Mouse (Mus musculus) forebrain, postnatal 0 days (tissue): Measurements from ENCODE around the gene Unc79. TPM values are rescaled to one million over a fixed set of nuclear protein-coding genes. Genes with fewer than 3 reads are reported as not detected.

Experiments used
- ATAC-seq: fragments of 200-750 bp; cut with Nextera tagmentation; 2 replicates; pipeline ENCODE4 v1.8.0; 2017; ENCODE audit warnings: mild to moderate bottlenecking, moderate library complexity
- DNase-seq: peaks from one replicate; pipeline ENCODE4 v3.0.0-alpha.2; 2015
- H3K27ac ChIP-seq: fragments of 300-500 bp; sonication (generic); 2 replicates; pipeline ENCODE4 v1.5.1; 2014; ENCODE audit warnings: low read depth, mild to moderate bottlenecking, antibody characterized with exemption, low read length, moderate library complexity, mixed read lengths
- H3K27me3 ChIP-seq: fragments of 300-500 bp; sonication (generic); 2 replicates; pipeline ENCODE4 v1.6.1; 2014; ENCODE audit warnings: mild to moderate bottlenecking, low read length, mixed read lengths; ENCODE audit not compliant: insufficient read depth
- H3K36me3 ChIP-seq: fragments of 300-500 bp; sonication (generic); 2 replicates; pipeline ENCODE4 v1.6.1; 2014; ENCODE audit warnings: mild to moderate bottlenecking, moderate library complexity; ENCODE audit not compliant: insufficient read depth
- H3K4me1 ChIP-seq: fragments of 300-500 bp; sonication (generic); 2 replicates; pipeline ENCODE4 v1.6.1; 2014; ENCODE audit warnings: antibody characterized with exemption; ENCODE audit not compliant: insufficient read depth
- H3K4me2 ChIP-seq: fragments of 300-500 bp; sonication (generic); 2 replicates; pipeline ENCODE4 v1.6.1; 2014; ENCODE audit warnings: low read depth, mild to moderate bottlenecking, moderate library complexity
- H3K4me3 ChIP-seq: fragments of 300-500 bp; sonication (generic); 2 replicates; pipeline ENCODE4 v1.5.1; 2014; ENCODE audit warnings: low read depth, low read length, mixed read lengths
- H3K9ac ChIP-seq: fragments of 300-500 bp; sonication (generic); 2 replicates; pipeline ENCODE4 v1.6.1; 2014; ENCODE audit warnings: mild to moderate bottlenecking
- H3K9me3 ChIP-seq: fragments of 300-500 bp; sonication (generic); 2 replicates; pipeline ENCODE4 v1.6.1; 2016; ENCODE audit warnings: low read length
- CTCF ChIP-seq: sonication (generic); IDR thresholded peaks from 2 replicates; pipeline ENCODE4 v1.5.1; 2016; ENCODE audit warnings: antibody characterized with exemption, control low read depth, low read depth
- WGBS: fragments of 180-500 bp; shearing (Covaris S2); extraction: QIAGEN DNeasy Blood & Tissue Kit; methylation state at CpG from one replicate; pipeline ENCODE4 v1.1.7; 2014; 5-methylcytosine and 5-hydroxymethylcytosine counted together
- polyA plus RNA-seq: library from polyadenylated mRNA; unstranded; fragments of >200 nt; fragmentation: Nextera tagmentation; extraction: Ambion mirVana; gene quantifications from 2 replicates; pipeline ENCODE4 v1.2.1, GENCODE M21; 2015
- total RNA-seq: library from RNA; depleted of rRNA; stranded (reverse); fragments of >200 nt; gene quantifications from 2 replicates; pipeline ENCODE4 v1.2.3, GENCODE M21; 2014

The Unc79 gene
- total and polyA plus RNA-seq, 2 experiments from 2014 or later = 4.4 to 52.9 TPM

GRCm38 (mm10) chr12:103064944-103065343 is 116.3 kb downstream of the Unc79 start:
- H3K4me3 ChIP-seq = no peak overlapping the region
- 18% methylated on average over 3 of the region's 3 CpGs for WGBS
- H3K4me1 ChIP-seq = no peaks in the 10 kb centered on the region
- ATAC-seq = peak; percentile 82
- no peaks in the 10 kb centered on the region for H3K27me3 ChIP-seq
- H3K9me3 ChIP-seq = no peaks in the 10 kb centered on the region
- peak; percentile 79 for DNase-seq
- peak; percentile 90 for TF ChIP-seq CTCF
- no peak overlapping the region for H3K4me2 ChIP-seq
- H3K36me3 ChIP-seq = peaks cover 37% of the 10 kb centered on the region
- no peak overlapping the region for H3K27ac ChIP-seq
- no peak overlapping the region for H3K9ac ChIP-seq

- Histone ChIP-seq H3K9me3 (no peaks in the 10 kb centered on the region), H3K4me1 (no peaks in the 10 kb centered on the region), H3K27me3 (no peaks in the 10 kb centered on the region), H3K27ac (no peak overlapping the region), H3K36me3 (peaks cover 53% of the 10 kb centered on the region), H3K9ac (no peak overlapping the region), H3K4me3 (no peak overlapping the region), H3K4me2 (no peak overlapping the region)
- 94% methylated on average over 5 of the region's 5 CpGs for WGBS
- no peak for ATAC-seq
- no peak for DNase-seq
- no peak for TF ChIP-seq CTCF
These were observed 119.5 kb downstream of the Unc79 start for GRCm38 (mm10) chr12:103068161-103068560.

GRCm38 (mm10) chr12:103069565-103069964 is 120.9 kb downstream of the Unc79 start:
- Histone ChIP-seq H3K27me3 (no peaks in the 10 kb centered on the region), H3K36me3 (peaks cover 49% of the 10 kb centered on the region), H3K4me2 (no peak overlapping the region), H3K27ac (no peak overlapping the region), H3K4me1 (no peaks in the 10 kb centered on the region), H3K9me3 (no peaks in the 10 kb centered on the region), H3K4me3 (no peak overlapping the region), H3K9ac (no peak overlapping the region)
- TF ChIP-seq CTCF = no peak
- 74% methylated on average over 12 of the region's 12 CpGs for WGBS
- ATAC-seq (no peak), DNase-seq (no peak)

GRCm38 (mm10) chr12:103073953-103074352 is 125.3 kb downstream of the Unc79 start:
- DNase-seq (no peak), ATAC-seq (no peak)
- H3K4me2 ChIP-seq = no peak overlapping the region
- no peaks in the 10 kb centered on the region for H3K9me3 ChIP-seq
- no peak overlapping the region for H3K4me3 ChIP-seq
- no peaks in the 10 kb centered on the region for H3K27me3 ChIP-seq
- WGBS = 97% methylated on average over 4 of the region's 4 CpGs
- H3K4me1 ChIP-seq = no peaks in the 10 kb centered on the region
- no peak overlapping the region for H3K27ac ChIP-seq
- H3K9ac ChIP-seq = no peak overlapping the region
- TF ChIP-seq CTCF = no peak
- peaks cover 45% of the 10 kb centered on the region for H3K36me3 ChIP-seq

DNA sequence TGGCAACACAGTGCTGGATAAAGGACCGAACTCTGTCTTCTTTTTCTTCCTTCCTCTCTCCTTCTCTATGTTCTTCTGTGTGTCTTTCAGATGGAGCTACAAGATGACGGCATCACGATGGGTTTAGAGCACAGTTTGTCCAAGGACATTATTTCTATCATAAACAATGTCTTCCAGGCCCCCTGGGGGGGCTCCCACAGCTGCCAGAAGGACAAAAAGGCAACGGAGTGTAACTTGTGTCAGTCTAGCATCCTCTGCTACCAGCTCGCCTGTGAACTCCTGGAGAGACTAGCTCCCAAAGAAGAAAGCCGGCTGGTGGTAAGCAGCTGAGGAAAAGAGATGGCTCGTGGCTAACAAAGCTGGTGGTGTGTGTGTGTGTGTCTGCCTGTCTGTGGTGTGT is 130.1 kb downstream of the Unc79 start:
- peaks cover 20% of the 10 kb centered on the region for H3K36me3 ChIP-seq
- no peaks in the 10 kb centered on the region for H3K9me3 ChIP-seq
- DNase-seq (no peak), ATAC-seq (no peak)
- no peaks in the 10 kb centered on the region for H3K27me3 ChIP-seq
- H3K9ac ChIP-seq = no peak overlapping the region
- H3K4me2 ChIP-seq = no peak overlapping the region
- WGBS = 59% methylated on average over 7 of the region's 7 CpGs
- H3K4me1 ChIP-seq = no peaks in the 10 kb centered on the region
- no peak for TF ChIP-seq CTCF
- H3K27ac ChIP-seq = no peak overlapping the region
- H3K4me3 ChIP-seq = no peak overlapping the region

GRCm38 (mm10) chr12:103080055-103080454 is 131.4 kb downstream of the Unc79 start:
- H3K4me3 ChIP-seq = no peak overlapping the region
- 70% methylated on average over 3 of the region's 3 CpGs for WGBS
- H3K27me3 ChIP-seq = no peaks in the 10 kb centered on the region
- H3K9me3 ChIP-seq = no peaks in the 10 kb centered on the region
- no peak for DNase-seq
- H3K9ac ChIP-seq = no peak overlapping the region
- no peak for TF ChIP-seq CTCF
- no peak overlapping the region for H3K4me2 ChIP-seq
- H3K36me3 ChIP-seq = peaks cover 28% of the 10 kb centered on the region
- ATAC-seq = peak; percentile 48; the same call in 1 of the 2 replicates
- no peak overlapping the region for H3K27ac ChIP-seq
- H3K4me1 ChIP-seq = no peaks in the 10 kb centered on the region

GRCm38 (mm10) chr12:103091831-103092230 is 143.2 kb downstream of the Unc79 start:
- no peaks in the 10 kb centered on the region for H3K27me3 ChIP-seq
- no peak overlapping the region for H3K4me2 ChIP-seq
- DNase-seq = no peak
- no peak overlapping the region for H3K9ac ChIP-seq
- no peaks in the 10 kb centered on the region for H3K4me1 ChIP-seq
- peaks cover 29% of the 10 kb centered on the region for H3K36me3 ChIP-seq
- H3K9me3 ChIP-seq = no peaks in the 10 kb centered on the region
- ATAC-seq = no peak
- no peak overlapping the region for H3K27ac ChIP-seq
- no peak for TF ChIP-seq CTCF
- WGBS = 87% methylated on average over 6 of the region's 6 CpGs
- no peak overlapping the region for H3K4me3 ChIP-seq

DNA sequence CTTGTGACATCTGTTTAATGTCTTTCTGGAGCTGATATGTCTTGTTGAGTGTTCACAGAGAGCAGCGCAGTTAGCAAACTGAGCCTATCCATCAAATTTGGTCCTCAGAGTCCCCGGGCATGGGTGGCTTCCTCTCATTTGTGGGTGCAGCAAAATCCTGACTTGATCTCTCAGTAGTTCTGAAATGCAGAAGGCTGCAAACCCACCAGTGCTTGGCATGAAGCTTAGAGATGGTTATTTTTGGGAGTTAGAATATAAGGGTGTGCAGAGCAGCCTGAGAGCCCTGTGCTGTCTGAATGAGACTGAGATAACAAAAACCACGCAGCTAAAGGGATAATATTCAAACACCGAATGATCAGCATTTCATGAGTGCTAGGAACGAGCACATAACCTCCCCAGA is 146.5 kb downstream of the Unc79 start:
- no peak for ATAC-seq
- Histone ChIP-seq H3K4me1 (no peaks in the 10 kb centered on the region), H3K4me2 (no peak overlapping the region), H3K9ac (no peak overlapping the region), H3K4me3 (no peak overlapping the region), H3K9me3 (no peaks in the 10 kb centered on the region), H3K27me3 (no peaks in the 10 kb centered on the region), H3K36me3 (peaks cover 35% of the 10 kb centered on the region), H3K27ac (no peak overlapping the region)
- WGBS = 80% methylated on average over 5 of the region's 5 CpGs
- DNase-seq = no peak
- no peak for TF ChIP-seq CTCF
